ENCODE assay signal across 21 mouse cellular contexts in the genomic region with DNA sequence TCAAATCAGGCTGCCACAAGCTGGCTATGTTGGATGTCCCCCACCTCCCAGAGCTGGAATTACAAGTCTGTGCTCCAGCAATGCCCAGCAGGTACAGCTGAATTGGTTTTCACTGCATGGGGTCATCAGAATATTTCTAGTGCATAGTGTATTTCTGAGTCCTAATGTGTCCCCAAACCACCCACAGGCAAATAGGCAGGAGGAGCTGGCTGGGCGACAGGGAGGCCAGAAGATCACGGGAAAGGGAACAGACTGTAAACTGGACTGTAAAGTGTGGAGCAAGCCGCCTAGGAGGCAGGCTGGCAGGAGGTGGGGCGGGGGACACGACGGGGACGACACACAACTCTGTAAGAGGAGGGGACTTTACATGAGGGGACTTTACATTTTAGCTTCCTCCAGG. TPM values are rescaled to one million over a fixed set of nuclear protein-coding genes. Genes with fewer than 3 reads are reported as not detected.
DNase-seq lines count a peak whose midpoint lies in the region; ATAC-seq lines count a peak whose summit lies in the region.
"Had no signal": no experiment of that assay in that cellular context is flagged by ENCODE, and none has a peak within 500 bp of the region (broad histone marks: within the 10 kb centered on the region; RNA-seq: fewer than 3 reads in every experiment).

No protein-coding gene starts in this region.

- H3K9me3 ChIP-seq in heart, embryonic 14.5 days (ENCODE audit: control insufficient read depth, low read length): 0 out of 2 replicates have a peak, but pooled peaks cover 3% of the 10 kb centered on the region
- H3K9me3 ChIP-seq in neural tube, embryonic 13.5 days: no peaks in the 10 kb centered on the region
- no peaks in the 10 kb centered on the region for H3K9me3 ChIP-seq in hindbrain, embryonic 14.5 days (ENCODE audit: control insufficient read depth, low read length)
- H3K9me3 ChIP-seq: intestine, embryonic 15.5 days had no signal

- WGBS in heart, embryonic 14.5 days: 14% methylated on average over 7 of the region's 7 CpGs
- WGBS in neural tube, embryonic 13.5 days: 6% methylated on average over 7 of the region's 7 CpGs
- WGBS in hindbrain, embryonic 14.5 days: 9% methylated on average over 7 of the region's 7 CpGs

- no peak for ATAC-seq in heart, embryonic 14.5 days (ENCODE audit: insufficient number of reproducible peaks, insufficient read depth, low FRiP score, low read depth)
- no peak for ATAC-seq in neural tube, embryonic 13.5 days (ENCODE audit: low read depth)
- ATAC-seq in hindbrain, embryonic 14.5 days (ENCODE audit: low FRiP score): no peak
- ATAC-seq: intestine, embryonic 15.5 days had no signal

- no peaks in the 10 kb centered on the region; the same call in 1 of the 2 replicates for H3K27me3 ChIP-seq in heart, embryonic 14.5 days (ENCODE audit: control insufficient read depth, insufficient read depth, low read length)
- peaks cover 10% of the 10 kb centered on the region for H3K27me3 ChIP-seq in neural tube, embryonic 13.5 days
- H3K27me3 ChIP-seq in hindbrain, embryonic 14.5 days (ENCODE audit: control insufficient read depth, insufficient read depth, low read length): no peaks in the 10 kb centered on the region
- H3K27me3 ChIP-seq: intestine, embryonic 15.5 days had no signal

- no peak overlapping the region for H3K4me2 ChIP-seq in heart, embryonic 14.5 days (ENCODE audit: low read length)
- H3K4me2 ChIP-seq in neural tube, embryonic 13.5 days: no peak overlapping the region
- H3K4me2 ChIP-seq in hindbrain, embryonic 14.5 days (replicated peaks): no peak overlapping the region
- H3K4me2 ChIP-seq: intestine, embryonic 15.5 days; lung, embryonic 14.5 days had no signal

- DNase-seq in heart, postnatal 25 days (ENCODE audit: low spot score): no peak
- DNase-seq in neural tube, embryonic 10.5 days (ENCODE audit: extremely low spot score, low spot score): no peak
- DNase-seq in kidney, postnatal 25 days: peak; percentile 43 to 80
- DNase-seq in thymus, postnatal 4 days: peak; percentile 54
- no peak for DNase-seq in hindbrain, embryonic 14.5 days (ENCODE audit: low spot score)
- DNase-seq: adrenal gland, adult 8-10 months; cerebellum, adult 2 months; embryo, embryonic 11 days; heart, postnatal 4 days; layer of hippocampus, adult 9-11 months; lung, embryonic 14.5 days; right cerebral cortex, postnatal 25 days had no signal

- intact Hi-C loops in heart, postnatal 25 days (cut with DNase I): no loop called here

- H3K9ac ChIP-seq in heart, embryonic 14.5 days (ENCODE audit: low read length): 0 out of 2 replicates have a peak overlapping the region, but pooled peaks have one; percentile 25
- H3K9ac ChIP-seq in neural tube, embryonic 13.5 days: peak overlapping the region; percentile 26; the same call in 1 of the 2 replicates
- no peak overlapping the region for H3K9ac ChIP-seq in hindbrain, embryonic 14.5 days
- H3K9ac ChIP-seq: intestine, embryonic 15.5 days; lung, embryonic 14.5 days had no signal

- H3K36me3 ChIP-seq in heart, embryonic 14.5 days (ENCODE audit: control insufficient read depth, insufficient read depth, low read length): no peaks in the 10 kb centered on the region
- H3K36me3 ChIP-seq in neural tube, embryonic 13.5 days: no peaks in the 10 kb centered on the region
- no peaks in the 10 kb centered on the region for H3K36me3 ChIP-seq in hindbrain, embryonic 14.5 days (replicated peaks; ENCODE audit: control insufficient read depth, insufficient read depth)
- H3K36me3 ChIP-seq: intestine, embryonic 15.5 days had no signal

- H3K4me3 ChIP-seq in heart, embryonic 14.5 days (ENCODE audit: control insufficient read depth in 1 of 2, insufficient read depth in 1 of 2, low read depth in 1 of 2, low read length in 2 of 2): no peak overlapping the region
- no peak overlapping the region for H3K4me3 ChIP-seq in neural tube, embryonic 13.5 days
- H3K4me3 ChIP-seq in hindbrain, embryonic 14.5 days (replicated peaks; ENCODE audit: low read length): no peak overlapping the region
- H3K4me3 ChIP-seq: erythroblast, embryonic 14.5 days; intestine, embryonic 15.5 days had no signal

- no peak overlapping the region for H3K27ac ChIP-seq in heart, embryonic 14.5 days (replicated peaks in 1 of 2; ENCODE audit: control insufficient read depth in 1 of 2, insufficient read depth in 1 of 2, low read depth in 2 of 2, low read length in 2 of 2)
- no peak overlapping the region for H3K27ac ChIP-seq in neural tube, embryonic 13.5 days (replicated peaks)
- H3K27ac ChIP-seq in hindbrain, embryonic 14.5 days: no peak overlapping the region
- H3K27ac ChIP-seq: intestine, embryonic 15.5 days had no signal

- H3K4me1 ChIP-seq in heart, embryonic 14.5 days (ENCODE audit: control insufficient read depth in 2 of 2, insufficient read depth in 2 of 2, low read length in 2 of 2): peaks cover 5 to 17% of the 10 kb centered on the region in 2 experiments
- peaks cover 3% of the 10 kb centered on the region; the same call in 1 of the 2 replicates for H3K4me1 ChIP-seq in neural tube, embryonic 13.5 days (replicated peaks)
- H3K4me1 ChIP-seq in hindbrain, embryonic 14.5 days (replicated peaks; ENCODE audit: control insufficient read depth, insufficient read depth, low read length): no peaks in the 10 kb centered on the region

RNA-seq across cellular contexts. Expression of a gene that starts 8.4 kb away (rescaled TPM):
- polyA plus RNA-seq in heart, embryonic 14.5 days (2014; fragmentation: Nextera tagmentation; extraction: Ambion mirVana): 6.1 and 6.6 TPM in 2 replicates
- 1 to 10 TPM; 4.1 TPM for total RNA-seq in heart, postnatal 25 days (2021)
- 124 and 137 TPM in 2 replicates for polyA plus RNA-seq in neural tube, embryonic 13.5 days (2015; fragmentation: Nextera tagmentation; extraction: Ambion mirVana)
- polyA plus RNA-seq in hindbrain, embryonic 14.5 days (2014; fragmentation: Nextera tagmentation; extraction: Ambion mirVana): 98.3 and 101 TPM in 2 replicates
- total RNA-seq: granulocyte monocyte progenitor cell, adult 5-6 weeks; megakaryocyte-erythroid progenitor cell, adult 5-6 weeks had no signal
- polyA plus RNA-seq: erythroblast, embryonic 14.5 days had no signal

RNA-seq across cellular contexts. Expression of a gene that starts 12.3 kb away (rescaled TPM):
- polyA plus RNA-seq in heart, embryonic 14.5 days (2014; fragmentation: Nextera tagmentation; extraction: Ambion mirVana): 35.2 and 43.7 TPM in 2 replicates
- total RNA-seq in heart, postnatal 25 days (2021): 100 to 1,000 TPM; 188 to 238 TPM
- polyA plus RNA-seq in neural tube, embryonic 13.5 days (2015; fragmentation: Nextera tagmentation; extraction: Ambion mirVana): 10.4 and 10.7 TPM in 2 replicates
- polyA plus RNA-seq in hindbrain, embryonic 14.5 days (2014; fragmentation: Nextera tagmentation; extraction: Ambion mirVana): 8.4 and 11.0 TPM in 2 replicates

RNA-seq across cellular contexts. Expression of a gene that starts 40.5 kb away (rescaled TPM):
- 16.9 and 18.2 TPM in 2 replicates for polyA plus RNA-seq in heart, embryonic 14.5 days (2014; fragmentation: Nextera tagmentation; extraction: Ambion mirVana)
- total RNA-seq in heart, postnatal 25 days (2021): 10 to 100 TPM; 43.5 to 52.8 TPM
- polyA plus RNA-seq in neural tube, embryonic 13.5 days (2015; fragmentation: Nextera tagmentation; extraction: Ambion mirVana): 20.5 and 21.7 TPM in 2 replicates
- 22.5 and 24.2 TPM in 2 replicates for polyA plus RNA-seq in hindbrain, embryonic 14.5 days (2014; fragmentation: Nextera tagmentation; extraction: Ambion mirVana)

RNA-seq across cellular contexts. Expression of a gene that starts 51.4 kb away (rescaled TPM):
- polyA plus RNA-seq in heart, embryonic 14.5 days (2014; fragmentation: Nextera tagmentation; extraction: Ambion mirVana): 0.53 and 0.66 TPM in 2 replicates
- total RNA-seq in heart, postnatal 25 days (2021): 1 to 10 TPM in 1 of 2 experiments, under 1 TPM in 1; 0.68 to 1.0 TPM
- polyA plus RNA-seq in neural tube, embryonic 13.5 days (2015; fragmentation: Nextera tagmentation; extraction: Ambion mirVana): not detected in 2 replicates
- not detected in 2 replicates for polyA plus RNA-seq in hindbrain, embryonic 14.5 days (2014; fragmentation: Nextera tagmentation; extraction: Ambion mirVana)
- total RNA-seq: adrenal gland, adult 8-10 months; CH12.LX; granulocyte monocyte progenitor cell, adult 5-6 weeks; heart, postnatal 4 days; left cerebral cortex, postnatal 14 days; liver, adult 2 months; megakaryocyte-erythroid progenitor cell, adult 5-6 weeks had no signal
- polyA plus RNA-seq: cerebellum, adult 2 months; erythroblast, embryonic 14.5 days; intestine, embryonic 15.5 days; liver, adult 2 months; lung, embryonic 14.5 days had no signal

RNA-seq across cellular contexts. Expression of a gene that starts 51.5 kb away (rescaled TPM):
- polyA plus RNA-seq in heart, embryonic 14.5 days (2014; fragmentation: Nextera tagmentation; extraction: Ambion mirVana): 34.0 and 39.2 TPM in 2 replicates
- total RNA-seq in heart, postnatal 25 days (2021): 10 to 100 TPM; 31.0 to 31.9 TPM
- 68.7 and 76.3 TPM in 2 replicates for polyA plus RNA-seq in neural tube, embryonic 13.5 days (2015; fragmentation: Nextera tagmentation; extraction: Ambion mirVana)
- 59.8 and 65.1 TPM in 2 replicates for polyA plus RNA-seq in hindbrain, embryonic 14.5 days (2014; fragmentation: Nextera tagmentation; extraction: Ambion mirVana)

Comparison
In these comparisons a context has a peak if more than half of its experiments do, and no peak if none do; other contexts are left out.
1. DNase-seq: peak in kidney, postnatal 25 days (2 of 2) and thymus, postnatal 4 days (single experiment); none in heart, postnatal 25 days (single experiment), neural tube, embryonic 10.5 days (single experiment) and hindbrain, embryonic 14.5 days (single experiment).
2. RNA of a gene that starts 8.4 kb away (polyA plus RNA-seq): 124 to 137 TPM in neural tube, embryonic 13.5 days and 98.3 to 101 TPM in hindbrain, embryonic 14.5 days; 6.1 to 6.6 TPM in heart, embryonic 14.5 days; every median in the first group is over 10 times any median in the second.